Mouse (Mus musculus): ENCODE results near the gene Wbp1.

DNA sequence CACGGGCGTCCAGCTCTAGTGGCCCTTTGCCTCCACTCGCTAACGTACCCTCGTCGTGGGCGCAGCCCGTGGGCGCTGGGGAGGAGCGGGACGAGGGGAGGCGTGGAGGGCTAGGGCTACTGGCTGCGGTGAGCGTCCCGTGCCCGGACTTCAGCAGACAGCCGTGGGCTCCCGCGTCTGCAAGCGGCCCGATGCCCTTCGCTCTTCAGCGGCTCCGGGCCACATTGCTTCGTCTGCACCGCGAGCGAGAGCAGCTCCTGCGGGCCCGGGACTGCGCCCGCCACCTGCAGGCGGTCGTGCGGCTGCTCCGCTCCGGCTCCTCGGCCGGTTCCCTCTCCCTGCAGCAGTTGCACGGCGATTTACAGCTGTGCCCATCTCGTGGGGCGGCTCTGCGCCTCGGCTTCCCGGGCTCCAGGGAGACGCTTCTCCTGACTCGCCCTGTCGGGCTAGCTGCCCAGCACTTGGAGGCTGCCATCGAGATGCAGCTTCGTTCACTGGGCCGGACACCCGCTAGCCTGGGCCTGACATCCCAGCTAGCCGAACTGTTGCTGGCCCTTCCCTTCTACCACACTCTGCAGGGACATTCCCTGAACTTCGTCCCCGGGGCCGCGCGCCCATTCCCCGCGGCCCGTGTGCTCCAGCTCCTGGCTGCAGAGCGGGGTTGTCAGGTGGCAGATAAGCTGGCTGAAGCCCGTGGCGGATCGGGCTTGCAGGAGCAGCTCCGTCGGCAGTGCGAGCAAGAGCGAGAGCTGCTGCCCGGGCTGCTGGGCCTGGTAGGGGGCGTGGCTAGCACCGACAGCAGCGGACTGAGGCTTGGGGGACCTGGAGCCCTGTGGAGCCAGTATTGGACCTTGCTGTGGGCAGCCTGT is 19.4 kb downstream of the Wbp1 start:
- TF ChIP-seq CTCF (IDR thresholded peaks at IDR 0.05; ENCODE audit: low read depth) (peak; percentile 71), EP300 (IDR thresholded peaks at IDR 0.05; ENCODE audit: low read depth) (no peak)
